Mouse (Mus musculus) lung, embryonic 16.5 days (tissue): ENCODE measurements around the gene Ciao1. TPM values are rescaled to one million over a fixed set of nuclear protein-coding genes. Genes with fewer than 3 reads are reported as not detected.
"Not testable (repeated sequence)": the region's sequence is repeated elsewhere in the genome, so short reads cannot be mapped to it uniquely, and the experiment has no call there.

Experiments used
- ATAC-seq: fragments of 200-750 bp; cut with Nextera tagmentation; 2 replicates; pipeline ENCODE4 v1.8.0; 2017; ENCODE audit warnings: low read depth, mild to moderate bottlenecking, moderate library complexity
- H3K27ac ChIP-seq: fragments of 300-500 bp; sonication (generic); 2 replicates; pipeline ENCODE4 v1.5.1; 2014; ENCODE audit warnings: mild to moderate bottlenecking, control low read depth, low read length
- H3K27me3 ChIP-seq: fragments of 300-500 bp; sonication (generic); 2 replicates; pipeline ENCODE4 v1.6.1; 2014; ENCODE audit warnings: low read depth, low read length, mixed read lengths; ENCODE audit not compliant: control insufficient read depth, insufficient read depth
- H3K36me3 ChIP-seq: fragments of 300-500 bp; sonication (generic); 2 replicates; pipeline ENCODE4 v1.6.1; 2014; ENCODE audit warnings: low read length; ENCODE audit not compliant: control insufficient read depth, insufficient read depth
- H3K4me1 ChIP-seq: fragments of 300-500 bp; sonication (generic); replicated peaks from 2 replicates; pipeline ENCODE4 v1.6.1; 2014; ENCODE audit warnings: low read length, mixed read lengths; ENCODE audit not compliant: control insufficient read depth, insufficient read depth
- H3K4me2 ChIP-seq: fragments of 300-500 bp; sonication (generic); 2 replicates; pipeline ENCODE4 v1.6.1; 2014; ENCODE audit warnings: low read depth, low read length, control low read depth
- H3K4me3 ChIP-seq: fragments of 300-500 bp; sonication (generic); 2 replicates; pipeline ENCODE4 v1.5.1; 2014; ENCODE audit warnings: mild to moderate bottlenecking, low read length, control low read depth
- H3K9ac ChIP-seq: fragments of 300-500 bp; sonication (generic); 2 replicates; pipeline ENCODE4 v1.6.1; 2014; ENCODE audit warnings: low read length, control low read depth
- H3K9me3 ChIP-seq: fragments of 300-500 bp; sonication (generic); 2 replicates; pipeline ENCODE4 v1.6.1; 2016; ENCODE audit warnings: low read length; ENCODE audit not compliant: control insufficient read depth
- WGBS: fragments of 180-500 bp; shearing (Covaris S2); extraction: QIAGEN DNeasy Blood & Tissue Kit; methylation state at CpG from one replicate; pipeline ENCODE4 v1.1.7; 2014; 5-methylcytosine and 5-hydroxymethylcytosine counted together
- polyA plus RNA-seq: library from polyadenylated mRNA; unstranded; fragments of >200 nt; fragmentation: Nextera tagmentation; extraction: Ambion mirVana; gene quantifications from 2 replicates; pipeline ENCODE4 v1.2.1, GENCODE M21; 2015

Gene Ciao1
- polyA plus RNA-seq, 1 experiment from 2014 or later, result 69.9 TPM

GRCm38 (mm10) chr2:127208452-127208769, 39.2 kb downstream of the Ciao1 start:
- peak overlapping the region; percentile 92 for H3K9ac ChIP-seq
- no peaks in the 10 kb centered on the region for H3K27me3 ChIP-seq
- H3K4me3 ChIP-seq, result peak overlapping the region; percentile 99
- WGBS, result under 1% methylated on average over 17 of the region's 17 CpGs
- no peak for ATAC-seq
- H3K4me2 ChIP-seq, result peak overlapping the region; percentile 96
- H3K27ac ChIP-seq, result peak overlapping the region; percentile 68
- H3K36me3 ChIP-seq, result peaks cover 18% of the 10 kb centered on the region
- H3K4me1 ChIP-seq, result peaks cover 10% of the 10 kb centered on the region
- H3K9me3 ChIP-seq, result no peaks in the 10 kb centered on the region

DNA sequence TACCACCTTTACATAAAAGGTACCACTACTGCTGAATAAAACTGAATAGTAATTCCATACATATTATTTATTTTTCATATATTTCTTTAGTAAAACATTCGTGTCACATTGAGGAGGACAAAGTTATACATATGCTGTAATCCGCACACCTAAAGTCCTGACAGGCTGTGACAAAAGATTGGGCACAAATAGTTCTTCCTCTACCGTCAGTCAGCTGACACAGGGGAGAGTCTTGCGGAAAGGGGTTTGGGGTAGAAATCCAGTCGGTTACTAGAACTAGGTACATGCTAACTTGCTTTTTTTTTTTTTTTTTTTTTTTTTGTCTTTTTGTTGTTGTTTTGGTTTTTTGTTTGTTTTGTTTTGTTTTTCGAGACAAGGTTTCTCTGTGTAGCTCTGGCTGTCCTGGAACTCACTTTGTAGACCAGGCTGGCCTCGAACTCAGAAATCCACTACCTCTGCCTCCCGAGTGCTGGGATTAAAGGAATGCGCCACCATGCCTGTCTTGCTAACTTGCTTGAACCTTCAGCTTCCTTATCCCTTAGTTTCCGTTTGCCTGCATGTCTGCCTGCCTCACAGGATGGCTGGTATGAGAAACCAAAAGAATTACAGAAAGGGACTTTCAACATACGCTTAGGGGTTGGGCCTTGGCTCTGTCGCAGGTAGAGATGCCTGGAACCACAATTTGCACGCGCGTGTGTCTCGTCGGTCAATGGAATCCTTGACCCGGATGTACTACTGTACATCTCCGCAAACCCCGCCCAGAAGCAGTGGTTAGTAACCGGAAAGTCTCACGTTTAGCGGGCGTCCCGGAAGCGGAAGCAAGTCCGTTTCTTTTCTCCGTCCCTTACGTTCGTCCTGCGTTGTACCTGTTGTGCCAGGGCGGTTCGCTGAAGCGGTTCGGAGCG, 39.8 kb downstream of the Ciao1 start, which contains the start of the genes 1810024B03Rik and Snrnp200:
Gene 1810024B03Rik, minus strand, starts transcription at position 734 of the 905 bp plus-strand sequence.
Gene Snrnp200, plus strand, starts transcription at position 840 of the 905 bp plus-strand sequence.
- H3K4me1 ChIP-seq, result peaks cover 10% of the 10 kb centered on the region
- H3K4me3 ChIP-seq, result peak within 1 kb of the TSS; percentile 99
- 10% methylated on average over 36 of the region's 36 CpGs for WGBS
- peaks cover 14% of the 10 kb centered on the region for H3K36me3 ChIP-seq
- H3K4me2 ChIP-seq, result peak within 1 kb of the TSS; percentile 96
- peak; percentile 99 for ATAC-seq
- H3K9ac ChIP-seq, result peak within 1 kb of the TSS; percentile 92
- H3K9me3 ChIP-seq, result no peaks in the 10 kb centered on the region
- H3K27me3 ChIP-seq, result no peaks in the 10 kb centered on the region
- H3K27ac ChIP-seq, result peak within 1 kb of the TSS; percentile 68

- Histone ChIP-seq H3K4me1 (peaks cover 10% of the 10 kb centered on the region), H3K4me2 (no peak overlapping the region), H3K9ac (no peak overlapping the region), H3K4me3 (no peak overlapping the region), H3K9me3 (no peaks in the 10 kb centered on the region), H3K36me3 (peaks cover 13% of the 10 kb centered on the region), H3K27me3 (no peaks in the 10 kb centered on the region), H3K27ac (no peak overlapping the region)
- 90% methylated on average over 2 of the region's 2 CpGs for WGBS
- ATAC-seq, result no peak
These were observed 40.7 kb downstream of the Ciao1 start for GRCm38 (mm10) chr2:127206916-127207315.

DNA sequence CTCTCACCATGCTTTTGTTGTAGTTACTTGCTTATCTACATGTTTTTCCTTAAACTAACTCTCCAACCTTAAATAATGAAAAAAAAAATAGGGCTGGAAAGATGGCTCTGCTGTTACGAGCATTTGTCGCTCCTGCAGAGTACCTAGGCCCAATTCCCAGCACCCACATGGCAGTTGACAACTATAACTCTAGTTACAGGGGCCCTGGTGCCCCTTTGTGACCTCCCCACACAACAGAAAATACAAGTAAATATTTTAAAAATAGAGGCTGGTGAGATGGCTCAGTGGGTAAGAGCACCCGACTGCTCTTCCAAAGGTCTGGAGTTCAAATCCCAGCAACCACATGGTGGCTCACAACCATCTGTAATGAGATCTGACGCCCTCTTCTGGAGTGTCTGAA, 41.7 kb downstream of the Ciao1 start:
- H3K27ac ChIP-seq, H3K9ac ChIP-seq, H3K27me3 ChIP-seq, H3K36me3 ChIP-seq, H3K9me3 ChIP-seq, ATAC-seq, H3K4me2 ChIP-seq, H3K4me3 ChIP-seq: not testable (repeated sequence)
- peaks cover 10% of the 10 kb centered on the region for H3K4me1 ChIP-seq
- WGBS, result 79% methylated on average over 4 of the region's 4 CpGs

- no peaks in the 10 kb centered on the region for H3K27me3 ChIP-seq
- H3K27ac ChIP-seq, result no peak overlapping the region
- no peak for ATAC-seq
- no peak overlapping the region for H3K4me2 ChIP-seq
- no peak overlapping the region for H3K9ac ChIP-seq
- WGBS, result 28% methylated on average over 3 of the region's 3 CpGs
- H3K9me3 ChIP-seq, result no peaks in the 10 kb centered on the region
- H3K36me3 ChIP-seq, result peaks cover 2% of the 10 kb centered on the region; the same call in 1 of the 2 replicates
- H3K4me1 ChIP-seq, result peaks cover 9% of the 10 kb centered on the region
- H3K4me3 ChIP-seq, result no peak overlapping the region
These were observed 42.7 kb downstream of the Ciao1 start for GRCm38 (mm10) chr2:127204932-127205331.

Other genes starting within 250 kb of the Ciao1 start
- 11.4 and 12.4 TPM in 2 replicates for gene Ap4e1, start 239.1 kb downstream of the Ciao1 start, polyA plus RNA-seq
- 51.6 and 55.8 TPM in 2 replicates for gene Blvra, start 177.2 kb downstream of the Ciao1 start, polyA plus RNA-seq
- gene Ncaph, start 113.9 kb downstream of the Ciao1 start, polyA plus RNA-seq, result 102 and 108 TPM in 2 replicates
- gene Itpripl1, start 104.4 kb downstream of the Ciao1 start, polyA plus RNA-seq, result 29.3 and 29.4 TPM in 2 replicates
- gene 1810024B03Rik, start 39.5 kb downstream of the Ciao1 start, polyA plus RNA-seq, result 1.8 and 1.9 TPM in 2 replicates
- 51.9 and 53.7 TPM in 2 replicates for gene Snrnp200, start 39.4 kb downstream of the Ciao1 start, polyA plus RNA-seq
- gene Tmem127, start 92 bp upstream of the Ciao1 start, polyA plus RNA-seq, result 26.5 and 26.6 TPM in 2 replicates
- 56.8 and 57.3 TPM in 2 replicates for gene Stard7, start 22.4 kb upstream of the Ciao1 start, polyA plus RNA-seq
- gene Dusp2, start 88.3 kb upstream of the Ciao1 start, polyA plus RNA-seq, result 6.1 and 6.2 TPM in 2 replicates
- not detected in 2 replicates for gene Astl, start 90.8 kb upstream of the Ciao1 start, polyA plus RNA-seq
- 0.30 and 0.50 TPM in 2 replicates for gene Adra2b, start 115.4 kb upstream of the Ciao1 start, polyA plus RNA-seq
- gene Gpat2, start 177.4 kb upstream of the Ciao1 start, polyA plus RNA-seq, result 0.30 and 0.38 TPM in 2 replicates
- gene Fahd2a, start 196.7 kb upstream of the Ciao1 start, polyA plus RNA-seq, result 21.4 and 21.7 TPM in 2 replicates